Mouse (Mus musculus) embryonic facial prominence, embryonic 14.5 days (tissue): ENCODE results near the gene Tnfsf9. TPM values are rescaled to one million over a fixed set of nuclear protein-coding genes. Genes with fewer than 3 reads are reported as not detected.

Source experiments
- ATAC-seq: fragments of 200-750 bp; cut with Nextera tagmentation; 2 replicates; pipeline ENCODE4 v1.8.0; 2017; ENCODE audit warnings: low read depth, moderate number of reproducible peaks, moderate TSS enrichment
- DNase-seq: peaks from one replicate; pipeline ENCODE4 v3.0.0-alpha.2; 2015; ENCODE audit warnings: low spot score
- H3K27ac ChIP-seq: fragments of 300-500 bp; sonication (generic); replicated peaks from 2 replicates; pipeline ENCODE4 v1.5.1; 2014; ENCODE audit warnings: low read depth, mild to moderate bottlenecking, low read length, moderate library complexity
- H3K27me3 ChIP-seq: fragments of 300-500 bp; sonication (generic); replicated peaks from 2 replicates; pipeline ENCODE4 v1.6.1; 2014; ENCODE audit warnings: low read length; ENCODE audit not compliant: control insufficient read depth, insufficient read depth
- H3K36me3 ChIP-seq: fragments of 300-500 bp; sonication (generic); 2 replicates; pipeline ENCODE4 v1.6.1; 2014; ENCODE audit warnings: low read length, mixed read lengths; ENCODE audit not compliant: control insufficient read depth, insufficient read depth
- H3K4me1 ChIP-seq: fragments of 300-500 bp; sonication (generic); 2 replicates; pipeline ENCODE4 v1.6.1; 2014; ENCODE audit warnings: antibody characterized with exemption, low read length; ENCODE audit not compliant: control insufficient read depth, insufficient read depth
- H3K4me2 ChIP-seq: fragments of 300-500 bp; sonication (generic); 2 replicates; pipeline ENCODE4 v1.6.1; 2014; ENCODE audit warnings: low read depth, mild to moderate bottlenecking, low read length, moderate library complexity, mixed read lengths
- H3K4me3 ChIP-seq: fragments of 300-500 bp; sonication (generic); 2 replicates; pipeline ENCODE4 v1.5.1; 2014; ENCODE audit warnings: low read depth, mild to moderate bottlenecking, low read length
- H3K9ac ChIP-seq: fragments of 300-500 bp; sonication (generic); 2 replicates; pipeline ENCODE4 v1.6.1; 2014; ENCODE audit warnings: low read depth, mild to moderate bottlenecking, low read length, moderate library complexity, mixed read lengths
- H3K9me3 ChIP-seq: fragments of 300-500 bp; sonication (generic); 2 replicates; pipeline ENCODE4 v1.6.1; 2016; ENCODE audit warnings: low read length; ENCODE audit not compliant: control insufficient read depth
- WGBS: fragments of 180-500 bp; shearing (Covaris S2); extraction: QIAGEN DNeasy Blood & Tissue Kit; methylation state at CpG from one replicate; pipeline ENCODE4 v1.1.7; 2014; 5-methylcytosine and 5-hydroxymethylcytosine counted together
- polyA plus RNA-seq: library from polyadenylated mRNA; unstranded; fragments of >200 nt; fragmentation: Nextera tagmentation; extraction: Ambion mirVana; gene quantifications from 2 replicates; pipeline ENCODE4 v1.2.1, GENCODE M21; 2014

Gene Tnfsf9
- polyA plus RNA-seq, 1 experiment from 2014 or later: 5.0 TPM

DNA sequence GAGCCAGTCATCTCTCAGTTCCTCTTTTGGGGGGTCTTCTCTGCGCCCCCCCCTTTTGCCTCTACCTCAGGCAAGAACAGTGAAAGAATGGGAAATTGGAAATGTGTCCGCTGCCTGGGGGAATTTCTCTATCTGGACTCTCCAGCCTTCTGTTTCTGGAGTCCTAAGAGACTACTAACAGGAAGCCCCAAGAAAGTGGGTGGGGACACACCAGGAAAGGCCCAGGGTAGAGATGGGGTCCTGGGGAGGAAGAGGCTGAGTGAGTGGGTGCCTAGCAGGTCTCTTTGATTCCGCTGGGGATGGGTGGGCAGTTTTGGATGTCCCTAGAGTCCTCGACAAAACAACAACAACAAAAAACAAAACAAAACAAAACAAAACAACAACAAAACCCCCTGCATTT is 629 bp upstream of the Tnfsf9 start:
- DNase-seq: no peak
- H3K4me3 ChIP-seq: peak overlapping the region; percentile 65
- no peak for ATAC-seq
- no peak overlapping the region for H3K27ac ChIP-seq
- H3K9me3 ChIP-seq: no peaks in the 10 kb centered on the region
- no peaks in the 10 kb centered on the region for H3K36me3 ChIP-seq
- 46% methylated on average over 4 of the region's 4 CpGs for WGBS
- no peaks in the 10 kb centered on the region for H3K27me3 ChIP-seq
- H3K9ac ChIP-seq: peak overlapping the region; percentile 79
- peak overlapping the region; percentile 89 for H3K4me2 ChIP-seq
- peaks cover 12% of the 10 kb centered on the region for H3K4me1 ChIP-seq

DNA sequence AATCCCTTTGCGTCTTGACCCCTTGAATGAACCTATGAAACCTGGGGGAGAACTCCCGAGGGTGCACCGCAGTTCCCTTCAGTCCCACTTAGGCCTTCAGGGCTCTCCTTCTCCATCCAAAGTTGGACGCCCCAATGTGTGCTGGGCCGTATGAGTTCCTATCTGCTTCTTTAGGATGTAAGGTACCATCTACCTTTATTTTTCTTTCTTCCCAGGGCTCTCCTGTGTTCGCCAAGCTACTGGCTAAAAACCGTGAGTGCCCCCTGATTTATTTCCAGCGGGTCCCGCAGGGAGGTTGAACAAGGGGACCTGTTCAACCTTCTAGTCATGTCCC is 877 bp downstream of the Tnfsf9 start:
- H3K9me3 ChIP-seq: no peaks in the 10 kb centered on the region
- H3K4me1 ChIP-seq: peaks cover 12% of the 10 kb centered on the region
- H3K27ac ChIP-seq: no peak overlapping the region
- H3K9ac ChIP-seq: peak overlapping the region; percentile 79; the same call in 1 of the 2 replicates
- H3K4me3 ChIP-seq: peak overlapping the region; percentile 65
- ATAC-seq (no peak), DNase-seq (no peak)
- H3K4me2 ChIP-seq: peak overlapping the region; percentile 89
- H3K36me3 ChIP-seq: no peaks in the 10 kb centered on the region
- 9% methylated on average over 9 of the region's 9 CpGs for WGBS
- no peaks in the 10 kb centered on the region for H3K27me3 ChIP-seq

GRCm38 (mm10) chr17:57107064-57107463 is 1.9 kb downstream of the Tnfsf9 start:
- no peak for ATAC-seq
- DNase-seq: no peak
- Histone ChIP-seq H3K9me3 (no peaks in the 10 kb centered on the region), H3K4me2 (no peak overlapping the region), H3K4me3 (no peak overlapping the region), H3K27me3 (no peaks in the 10 kb centered on the region), H3K4me1 (peaks cover 12% of the 10 kb centered on the region), H3K36me3 (no peaks in the 10 kb centered on the region), H3K9ac (no peak overlapping the region), H3K27ac (no peak overlapping the region)
- WGBS: 88% methylated on average over 5 of the region's 5 CpGs

GRCm38 (mm10) chr17:57108040-57108665 is 3.0 kb downstream of the Tnfsf9 start:
- WGBS: 85% methylated on average over 7 of the region's 7 CpGs
- Histone ChIP-seq H3K27me3 (no peaks in the 10 kb centered on the region), H3K4me2 (no peak overlapping the region), H3K4me1 (peaks cover 12% of the 10 kb centered on the region), H3K27ac (no peak overlapping the region), H3K4me3 (no peak overlapping the region), H3K36me3 (no peaks in the 10 kb centered on the region), H3K9ac (no peak overlapping the region), H3K9me3 (no peaks in the 10 kb centered on the region)
- DNase-seq: no peak
- no peak for ATAC-seq

DNA sequence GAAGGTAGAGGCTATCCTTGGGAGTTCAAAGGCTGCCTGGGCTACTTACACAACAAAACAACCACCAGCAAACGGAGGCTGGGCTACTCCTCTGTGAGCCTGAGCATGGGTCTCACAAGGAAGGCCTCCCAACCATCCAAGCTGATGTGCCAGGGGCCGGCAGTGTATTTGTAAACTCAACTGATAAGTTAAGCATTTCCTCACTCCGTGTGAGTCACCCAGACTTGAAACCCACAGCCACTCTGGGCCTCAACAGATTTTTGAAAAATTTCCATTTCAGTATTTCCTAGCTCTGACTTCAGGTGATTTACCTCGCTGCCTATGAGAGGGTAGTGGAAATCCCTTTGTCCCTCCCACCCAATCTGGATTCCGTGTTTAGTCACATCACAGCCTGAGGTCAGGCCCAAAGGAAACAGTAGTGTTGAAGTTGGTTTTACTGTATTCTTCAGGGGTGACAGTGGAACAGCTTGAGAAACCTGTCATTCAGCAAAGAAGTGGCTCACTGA is 3.6 kb downstream of the Tnfsf9 start:
- 61% methylated on average over 5 of the region's 5 CpGs for WGBS
- Histone ChIP-seq H3K27me3 (no peaks in the 10 kb centered on the region), H3K4me1 (peaks cover 12% of the 10 kb centered on the region), H3K4me2 (no peak overlapping the region), H3K9ac (no peak overlapping the region), H3K36me3 (no peaks in the 10 kb centered on the region), H3K4me3 (no peak overlapping the region), H3K9me3 (no peaks in the 10 kb centered on the region), H3K27ac (no peak overlapping the region)
- no peak for ATAC-seq
- DNase-seq: no peak

DNA sequence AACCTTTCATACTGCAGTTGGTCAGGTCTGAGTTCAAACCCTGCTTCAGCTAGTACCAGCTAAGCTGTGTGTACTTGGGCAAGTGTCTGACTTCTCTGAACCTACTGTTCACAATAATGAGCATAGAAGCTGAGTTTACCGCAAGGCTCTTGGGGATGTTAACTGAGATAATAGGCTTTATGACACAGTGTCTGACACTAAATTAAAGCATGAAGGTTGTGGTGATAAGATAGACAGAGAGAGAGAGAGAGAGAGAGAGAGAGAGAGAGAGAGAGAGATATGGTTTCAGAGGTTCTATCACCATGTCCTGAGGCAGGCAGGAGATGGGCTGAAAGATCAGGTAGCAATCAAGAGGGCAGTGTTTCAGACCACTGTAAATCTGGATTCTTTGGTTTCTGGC is 4.9 kb downstream of the Tnfsf9 start:
- Histone ChIP-seq H3K36me3 (no peaks in the 10 kb centered on the region), H3K4me1 (0 out of 2 replicates have a peak, but pooled peaks cover 5% of the 10 kb centered on the region), H3K9me3 (no peaks in the 10 kb centered on the region), H3K4me2 (no peak overlapping the region), H3K27me3 (no peaks in the 10 kb centered on the region), H3K9ac (no peak overlapping the region), H3K27ac (no peak overlapping the region), H3K4me3 (no peak overlapping the region)
- 82% methylated on average over 1 of the region's 1 CpGs for WGBS
- no peak for ATAC-seq
- no peak for DNase-seq

- Histone ChIP-seq H3K36me3 (no peaks in the 10 kb centered on the region), H3K27ac (no peak overlapping the region), H3K4me2 (no peak overlapping the region), H3K27me3 (no peaks in the 10 kb centered on the region), H3K9ac (no peak overlapping the region), H3K9me3 (no peaks in the 10 kb centered on the region), H3K4me3 (no peak overlapping the region), H3K4me1 (no peaks in the 10 kb centered on the region)
- DNase-seq (no peak), ATAC-seq (no peak)
- WGBS: 80% methylated on average over 10 of the region's 10 CpGs
Measured at GRCm38 (mm10) chr17:57112768-57113474, 7.8 kb downstream of the Tnfsf9 start.

- H3K4me3 ChIP-seq: no peak overlapping the region
- no peak overlapping the region for H3K27ac ChIP-seq
- no peak overlapping the region for H3K4me2 ChIP-seq
- no peaks in the 10 kb centered on the region for H3K27me3 ChIP-seq
- H3K4me1 ChIP-seq: no peaks in the 10 kb centered on the region
- ATAC-seq: no peak
- no peak overlapping the region for H3K9ac ChIP-seq
- no peaks in the 10 kb centered on the region for H3K9me3 ChIP-seq
- no peak for DNase-seq
- H3K36me3 ChIP-seq: no peaks in the 10 kb centered on the region
- 84% methylated on average over 2 of the region's 2 CpGs for WGBS
Measured at GRCm38 (mm10) chr17:57116801-57117200, 11.7 kb downstream of the Tnfsf9 start.
